Mouse (Mus musculus) CH12F3 (cell line): ENCODE results near the gene Cyp2t4.

Source experiments
- in situ Hi-C: fragments of 300-500 bp; cut with MboI; formaldehyde crosslinking; loops from 2 replicates; pipeline ENCODE4 v1.14.3; 2020; ENCODE audit warnings: low sequenced_read_pairs

Gene Cyp2t4

DNA sequence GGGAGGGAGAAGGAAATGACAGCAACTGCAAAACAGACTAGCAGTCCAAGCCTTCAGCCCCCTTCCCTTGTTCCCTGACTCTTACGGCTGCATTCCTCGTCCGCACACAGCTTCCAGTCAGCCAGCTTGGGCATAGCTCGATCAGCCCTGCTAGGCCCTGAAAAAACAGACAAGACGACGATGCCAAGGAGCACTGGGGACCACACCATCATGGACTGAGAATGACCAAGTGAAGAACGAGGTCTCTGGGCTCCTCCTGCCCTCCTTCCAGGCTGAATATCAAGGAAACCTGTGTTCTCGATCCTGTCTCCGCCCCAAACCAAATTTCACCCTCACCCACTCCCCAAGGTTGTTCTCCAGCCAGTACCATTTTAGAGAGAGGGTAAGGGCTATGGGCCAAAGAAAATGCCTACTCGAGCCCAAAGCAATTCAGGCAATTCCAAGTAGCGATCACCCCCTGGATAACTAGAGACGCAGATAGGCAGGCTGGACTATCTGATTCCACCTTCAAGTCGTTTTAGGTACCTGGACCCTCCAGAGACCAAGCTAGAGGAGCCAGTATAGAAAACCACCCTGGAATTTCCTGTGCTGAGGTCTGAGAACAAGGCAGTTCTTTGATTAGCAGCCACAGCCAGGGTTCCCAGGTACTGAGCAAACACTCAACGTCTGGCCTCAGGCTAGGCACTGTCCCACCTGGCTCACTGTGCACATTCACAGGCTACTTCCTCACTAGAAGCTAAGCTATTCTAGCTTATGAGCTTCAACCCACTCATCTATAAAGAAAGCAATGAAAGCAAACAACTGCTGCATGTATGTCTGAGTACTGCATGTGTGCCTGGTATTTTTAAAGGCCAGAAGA is 27.6 kb downstream of the Cyp2t4 start, which contains the start of the genes Gm21983 and Mia:
TSS of gene Gm21983 (minus strand) at position 250 of the 859 bp plus-strand sequence.
TSS of gene Mia (minus strand) at position 321 of the 859 bp plus-strand sequence.
- in situ Hi-C loops, result no loop called here

GRCm38 (mm10) chr7:27182498-27182897 is 29.0 kb downstream of the Cyp2t4 start:
- in situ Hi-C loops, result no loop called here

DNA sequence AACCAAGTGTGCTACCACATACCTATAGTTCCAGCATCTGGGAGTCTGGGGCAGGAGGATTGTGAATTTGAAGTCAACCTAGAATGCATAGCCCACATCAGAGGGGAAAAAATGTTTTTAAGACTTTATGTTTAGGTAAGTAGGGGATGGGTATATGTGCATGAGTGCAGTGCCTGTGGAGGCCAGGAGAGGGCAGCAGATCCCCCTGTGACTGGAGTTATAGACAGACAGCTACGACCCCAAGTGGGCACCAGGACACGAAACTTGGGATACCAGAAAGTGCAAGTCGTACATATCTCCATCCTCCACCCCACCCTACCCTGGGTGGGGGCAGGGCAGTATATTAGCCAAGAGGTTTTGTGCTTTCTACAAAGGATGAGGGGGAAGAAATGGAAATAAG is 31.4 kb downstream of the Cyp2t4 start:
- in situ Hi-C loops, result no loop called here

- in situ Hi-C loops, result no loop called here
Observed at GRCm38 (mm10) chr7:27185986-27186385, 32.5 kb downstream of the Cyp2t4 start.

- in situ Hi-C loops, result no loop called here
Observed at GRCm38 (mm10) chr7:27189271-27189931, 35.9 kb downstream of the Cyp2t4 start.

DNA sequence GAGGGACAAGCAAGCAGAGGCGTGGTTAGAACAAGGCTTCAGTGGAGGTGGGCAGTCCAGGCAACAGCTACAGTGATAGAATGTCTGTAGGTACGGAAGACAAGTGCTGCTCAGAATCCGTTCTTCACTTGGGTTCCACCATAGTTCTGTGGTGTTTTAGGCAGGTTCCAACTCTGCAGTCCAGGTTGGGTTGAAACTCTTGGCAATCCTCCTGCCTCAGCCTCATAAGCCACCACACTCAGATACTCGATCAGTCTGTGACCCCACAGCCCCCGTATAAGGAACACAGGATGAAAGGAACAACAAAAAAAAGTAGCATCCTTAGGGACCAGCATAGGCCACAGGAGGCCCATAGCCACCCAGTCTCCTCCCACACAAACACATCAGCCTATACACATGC is 38.9 kb downstream of the Cyp2t4 start:
- in situ Hi-C loops, result no loop called here

DNA sequence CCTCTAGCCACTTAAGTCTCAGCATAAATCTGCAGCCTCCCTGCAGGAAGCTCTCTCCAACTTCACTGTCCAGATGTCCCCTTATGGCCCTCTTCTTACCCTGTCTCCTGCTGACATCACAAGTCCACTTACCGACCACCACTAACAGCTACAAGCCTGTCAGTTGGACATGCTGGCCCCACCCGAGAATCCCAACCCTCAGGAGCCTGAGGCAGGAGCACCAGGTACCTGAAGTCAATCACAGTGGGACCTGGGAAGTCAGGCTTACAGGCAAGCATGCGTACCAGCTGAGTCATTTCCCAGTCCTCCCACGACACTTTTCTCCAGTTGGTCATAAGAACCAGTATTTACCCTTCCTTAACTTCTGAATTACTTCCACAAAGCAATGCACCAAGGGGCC is 40.2 kb downstream of the Cyp2t4 start:
- in situ Hi-C loops, result no loop called here

DNA sequence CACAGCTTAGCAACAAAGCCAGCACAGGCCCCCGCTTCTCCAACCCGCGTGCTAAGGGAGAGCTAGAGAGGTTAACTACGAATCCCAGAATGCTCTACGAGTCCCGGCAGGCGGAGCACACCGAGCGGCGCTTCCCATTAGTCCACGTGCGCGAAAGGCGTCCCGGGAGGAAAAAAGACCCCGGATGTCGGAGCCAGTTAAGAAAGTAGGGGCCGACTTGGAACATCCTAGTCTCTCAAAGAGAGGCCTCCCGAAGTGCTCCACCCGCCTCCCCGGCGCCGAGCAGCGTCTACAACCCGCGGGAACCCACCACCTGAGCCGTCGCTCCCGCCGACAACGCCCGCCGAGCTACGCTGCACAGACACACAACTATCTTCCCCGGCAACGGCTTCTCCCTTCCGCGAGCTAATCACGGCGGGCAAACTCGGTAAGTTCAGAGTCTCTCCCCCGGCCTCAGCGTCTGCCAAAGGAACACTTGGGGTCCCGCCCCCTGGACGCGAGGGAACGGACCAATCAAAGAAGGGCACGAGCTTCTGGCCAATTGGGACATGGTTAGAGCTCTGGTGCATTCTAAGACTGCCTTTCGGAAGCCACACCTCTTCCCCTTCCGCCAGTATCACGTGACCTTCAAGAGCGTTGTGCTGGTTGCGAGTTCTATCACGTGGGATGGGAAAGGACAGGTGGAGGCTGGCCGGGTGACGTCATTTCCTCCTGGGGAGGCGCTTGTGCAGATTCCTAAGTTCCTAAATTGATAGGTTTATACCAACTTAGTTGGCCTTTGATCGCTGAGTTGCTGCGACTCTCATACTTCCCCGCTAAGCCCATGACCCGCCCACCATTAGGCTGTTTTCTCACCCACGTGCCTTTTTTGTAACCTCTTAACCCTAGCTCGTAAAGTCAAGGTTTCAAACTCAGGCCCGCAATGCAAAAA is 42.4 kb downstream of the Cyp2t4 start, which contains the start of the genes BC024978 and Snrpa:
TSS of gene BC024978 (plus strand) at position 101 of the 931 bp plus-strand sequence.
TSS of gene Snrpa (minus strand) at position 591 of the 931 bp plus-strand sequence.
- in situ Hi-C loops, result no loop called here

GRCm38 (mm10) chr7:27197136-27197535 is 43.6 kb downstream of the Cyp2t4 start:
- in situ Hi-C loops, result no loop called here

GRCm38 (mm10) chr7:27197634-27198033 is 44.1 kb downstream of the Cyp2t4 start:
- in situ Hi-C loops, result no loop called here

- in situ Hi-C loops, result no loop called here
Observed at GRCm38 (mm10) chr7:27198355-27198754, 44.8 kb downstream of the Cyp2t4 start.

- in situ Hi-C loops, result no loop called here
Observed at GRCm38 (mm10) chr7:27198779-27199178, 45.3 kb downstream of the Cyp2t4 start.

GRCm38 (mm10) chr7:27203730-27204449 is 50.4 kb downstream of the Cyp2t4 start:
- in situ Hi-C loops, result no loop called here
